In genomic region chr15:101260874-101261622, GRCm38 (mm10) we compare ENCODE assay signal across 8 mouse cellular contexts. TPM values are rescaled to one million over a fixed set of nuclear protein-coding genes. Genes with fewer than 3 reads are reported as not detected.
A peak's percentile ranks its signal among the peaks of the same experiment; 100 is the strongest.
DNase-seq lines count a peak whose midpoint lies in the region; ATAC-seq and TF ChIP-seq lines count a peak whose summit lies in the region.

No protein-coding gene starts in this region.

- peaks cover 31% of the 10 kb centered on the region for H3K4me1 ChIP-seq in lung, embryonic 16.5 days (replicated peaks; ENCODE audit: control insufficient read depth, insufficient read depth, low read length)
- peaks cover 52% of the 10 kb centered on the region for H3K4me1 ChIP-seq in embryonic facial prominence, embryonic 15.5 days
- no peaks in the 10 kb centered on the region; the same call in 1 of the 2 replicates for H3K4me1 ChIP-seq in hindbrain, embryonic 11.5 days (replicated peaks; ENCODE audit: control insufficient read depth, insufficient read depth, low read length)

- H3K27me3 ChIP-seq in lung, embryonic 16.5 days (ENCODE audit: control insufficient read depth, insufficient read depth, low read depth, low read length), result no peaks in the 10 kb centered on the region
- no peaks in the 10 kb centered on the region for H3K27me3 ChIP-seq in embryonic facial prominence, embryonic 15.5 days
- H3K27me3 ChIP-seq in hindbrain, embryonic 11.5 days (ENCODE audit: control insufficient read depth, insufficient read depth, low read length), result peaks cover 6% of the 10 kb centered on the region; the same call in 1 of the 2 replicates
- H3K27me3 ChIP-seq in myocyte (ENCODE audit: control insufficient read depth, insufficient read depth, insufficient read length), result no peaks in the 10 kb centered on the region

- peak overlapping the region; percentile 51 for H3K9ac ChIP-seq in lung, embryonic 16.5 days (ENCODE audit: low read length)
- no peak overlapping the region for H3K9ac ChIP-seq in embryonic facial prominence, embryonic 15.5 days
- no peak overlapping the region for H3K9ac ChIP-seq in hindbrain, embryonic 11.5 days (ENCODE audit: low read depth, low read length)

- H3K4me3 ChIP-seq in lung, embryonic 16.5 days (ENCODE audit: low read length), result no peak overlapping the region
- no peak overlapping the region for H3K4me3 ChIP-seq in embryonic facial prominence, embryonic 15.5 days (replicated peaks)
- H3K4me3 ChIP-seq in hindbrain, embryonic 11.5 days (ENCODE audit: low read depth, low read length), result no peak overlapping the region
- peak overlapping the region; percentile 16 for H3K4me3 ChIP-seq in myocyte

- no peaks in the 10 kb centered on the region for H3K9me3 ChIP-seq in lung, embryonic 16.5 days (ENCODE audit: control insufficient read depth, low read length)
- H3K9me3 ChIP-seq in embryonic facial prominence, embryonic 15.5 days (replicated peaks), result no peaks in the 10 kb centered on the region
- H3K9me3 ChIP-seq in hindbrain, embryonic 11.5 days (ENCODE audit: control insufficient read depth, low read length), result no peaks in the 10 kb centered on the region

- peak; percentile 56 for ATAC-seq in lung, embryonic 16.5 days (ENCODE audit: low read depth)
- ATAC-seq in embryonic facial prominence, embryonic 15.5 days (ENCODE audit: insufficient number of reproducible peaks, low FRiP score, low TSS enrichment, low read depth), result no peak
- no peak for ATAC-seq in hindbrain, embryonic 11.5 days (ENCODE audit: low FRiP score)
- ATAC-seq in monocyte, adult 5-6 weeks (replicated peaks; ENCODE audit: insufficient number of reproducible peaks, low FRiP score, low TSS enrichment, poor library complexity, severe bottlenecking), result no peak

- 42% methylated on average over 13 of the region's 13 CpGs for WGBS in lung, embryonic 16.5 days
- WGBS in embryonic facial prominence, embryonic 15.5 days, result 23% methylated on average over 13 of the region's 13 CpGs
- whole genome bisulfite sequencing in hindbrain, embryonic 11.5 days, result 78% methylated on average over 13 of the region's 13 CpGs

- H3K79me2 ChIP-seq in myocyte (ENCODE audit: control insufficient read depth, insufficient read depth), result no peaks in the 10 kb centered on the region

- peak overlapping the region; percentile 24; the same call in 1 of the 2 replicates for H3K4me2 ChIP-seq in lung, embryonic 16.5 days (ENCODE audit: low read depth, low read length)
- no peak overlapping the region; the same call in 1 of the 2 replicates for H3K4me2 ChIP-seq in embryonic facial prominence, embryonic 15.5 days (replicated peaks)
- H3K4me2 ChIP-seq in hindbrain, embryonic 11.5 days (replicated peaks; ENCODE audit: low read depth, low read length), result no peak overlapping the region
- H3K4me2 ChIP-seq in myocyte (ENCODE audit: low read depth), result peak overlapping the region; percentile 41

- no peak for DNase-seq in lung, adult 18-20 months
- DNase-seq in hindbrain, embryonic 11.5 days (ENCODE audit: low spot score), result no peak
- no peak for DNase-seq in cerebellum, adult 11-12 months
- no peak for DNase-seq in left cerebral cortex, adult 8-10 months (ENCODE audit: low spot score in 2 of 2)

- H3K27ac ChIP-seq in lung, embryonic 16.5 days (ENCODE audit: low read length), result peak overlapping the region; percentile 97
- H3K27ac ChIP-seq in embryonic facial prominence, embryonic 15.5 days (replicated peaks), result peak overlapping the region; percentile 88
- 0 out of 2 replicates have a peak overlapping the region, but pooled peaks have one; percentile 14 for H3K27ac ChIP-seq in hindbrain, embryonic 11.5 days (ENCODE audit: low read depth, low read length)

- H3ac ChIP-seq in myocyte (ENCODE audit: control insufficient read depth, insufficient read length), result no peak overlapping the region

- no peaks in the 10 kb centered on the region for H3K36me3 ChIP-seq in lung, embryonic 16.5 days (ENCODE audit: control insufficient read depth, insufficient read depth, low read length)
- no peaks in the 10 kb centered on the region for H3K36me3 ChIP-seq in embryonic facial prominence, embryonic 15.5 days
- H3K36me3 ChIP-seq in hindbrain, embryonic 11.5 days (ENCODE audit: control insufficient read depth, insufficient read depth, low read length), result no peaks in the 10 kb centered on the region; the same call in 1 of the 2 replicates
- H3K36me3 ChIP-seq in myocyte (ENCODE audit: control insufficient read depth, insufficient read depth), result no peaks in the 10 kb centered on the region

- TF ChIP-seq POLR2A in myocyte (IDR thresholded peaks at IDR 0.05; ENCODE audit: insufficient read length, low read depth), result no peak

TF ChIP-seq in myocyte, 11 proteins besides CTCF, POLR2A, EP300 and RAD21:
- TF ChIP-seq MYOG (IDR thresholded peaks at IDR 0.05; ENCODE audit: control insufficient read depth in 1 of 3, insufficient read depth in 1 of 3, insufficient read length in 2 of 3, low read depth in 2 of 3) (no peak), MAX (IDR thresholded peaks at IDR 0.05; ENCODE audit: low read depth) (no peak), CEBPB (IDR thresholded peaks at IDR 0.05; ENCODE audit: insufficient read depth, poor library complexity, severe bottlenecking) (no peak), SRF (IDR thresholded peaks at IDR 0.05; ENCODE audit: control insufficient read depth, insufficient read length, low read depth) (no peak), POLR2AphosphoS2 (IDR thresholded peaks at IDR 0.05; ENCODE audit: insufficient read length, low read depth) (no peak), MYOD1 (IDR thresholded peaks at IDR 0.05; ENCODE audit: control insufficient read depth in 1 of 3, insufficient read length in 2 of 3, low read depth in 2 of 3) (no peak), E2F4 (IDR thresholded peaks at IDR 0.05; ENCODE audit: insufficient read depth) (no peak), TCF3 (IDR thresholded peaks at IDR 0.05; ENCODE audit: insufficient read length, low read depth) (no peak), TCF12 (IDR thresholded peaks at IDR 0.05; ENCODE audit: insufficient read depth, poor library complexity, severe bottlenecking) (no peak), REST (IDR thresholded peaks at IDR 0.05; ENCODE audit: insufficient read depth, insufficient read length) (no peak)

RNA-seq across cellular contexts. Expression of gene Nr4a1, which starts 7.0 kb away (rescaled TPM):
- polyA plus RNA-seq in lung, embryonic 16.5 days (2015; fragmentation: Nextera tagmentation; extraction: Ambion mirVana), result 10.8 and 11.5 TPM in 2 replicates
- polyA plus RNA-seq in embryonic facial prominence, embryonic 15.5 days (2015; fragmentation: Nextera tagmentation; extraction: Ambion mirVana), result 16.0 and 16.4 TPM in 2 replicates
- polyA plus RNA-seq in hindbrain, embryonic 11.5 days (2014; fragmentation: Nextera tagmentation; extraction: Ambion mirVana), result 2.2 and 2.9 TPM in 2 replicates
- 15.3 TPM for polyA plus RNA-seq in myocyte (2012; fragmentation: generic; extraction: Trizol)
- 717 to 1,434 TPM (median 717 TPM) in 3 replicates for total RNA-seq in monocyte, adult 5-6 weeks (2017)
- 100 to 1,000 TPM in 1 of 4 experiments, 10 to 100 TPM in 3; 36.3 to 102 (median 74.5) TPM for total RNA-seq in left cerebral cortex, adult 8-10 months (2022)

RNA-seq across cellular contexts. Expression of gene Atg101, which starts 23.0 kb away (rescaled TPM):
- 75.0 and 82.4 TPM in 2 replicates for polyA plus RNA-seq in lung, embryonic 16.5 days (2015; fragmentation: Nextera tagmentation; extraction: Ambion mirVana)
- 69.9 and 71.9 TPM in 2 replicates for polyA plus RNA-seq in embryonic facial prominence, embryonic 15.5 days (2015; fragmentation: Nextera tagmentation; extraction: Ambion mirVana)
- 66.5 and 69.6 TPM in 2 replicates for polyA plus RNA-seq in hindbrain, embryonic 11.5 days (2014; fragmentation: Nextera tagmentation; extraction: Ambion mirVana)
- polyA plus RNA-seq in myocyte (2012; fragmentation: generic; extraction: Trizol), result 110 TPM
- total RNA-seq in monocyte, adult 5-6 weeks (2017), result 52.9 to 72.0 TPM (median 58.7 TPM) in 3 replicates
- total RNA-seq in left cerebral cortex, adult 8-10 months (2022), result 10 to 100 TPM; 35.9 to 39.3 (median 37.6) TPM

RNA-seq across cellular contexts. Expression of gene 6030408B16Rik, which starts 32.0 kb away (rescaled TPM):
- 57.2 and 59.7 TPM in 2 replicates for polyA plus RNA-seq in lung, embryonic 16.5 days (2015; fragmentation: Nextera tagmentation; extraction: Ambion mirVana)
- 1.3 and 1.5 TPM in 2 replicates for polyA plus RNA-seq in embryonic facial prominence, embryonic 15.5 days (2015; fragmentation: Nextera tagmentation; extraction: Ambion mirVana)
- 0.17 and 0.25 TPM in 2 replicates for polyA plus RNA-seq in hindbrain, embryonic 11.5 days (2014; fragmentation: Nextera tagmentation; extraction: Ambion mirVana)
- polyA plus RNA-seq in myocyte (2012; fragmentation: generic; extraction: Trizol), result 0.16 TPM
- 0.75 to 1.4 TPM in 2 of 3 replicates, not detected in the other for total RNA-seq in monocyte, adult 5-6 weeks (2017)
- total RNA-seq in left cerebral cortex, adult 8-10 months (2022), result under 1 TPM in 3 of 4 experiments, not detected in 1; 0.18 to 0.91 (median 0.84) TPM

RNA-seq across cellular contexts. Expression of gene Grasp, which starts 37.1 kb away (rescaled TPM):
- 5.6 and 6.1 TPM in 2 replicates for polyA plus RNA-seq in lung, embryonic 16.5 days (2015; fragmentation: Nextera tagmentation; extraction: Ambion mirVana)
- polyA plus RNA-seq in embryonic facial prominence, embryonic 15.5 days (2015; fragmentation: Nextera tagmentation; extraction: Ambion mirVana), result 11.4 and 15.1 TPM in 2 replicates
- polyA plus RNA-seq in hindbrain, embryonic 11.5 days (2014; fragmentation: Nextera tagmentation; extraction: Ambion mirVana), result 4.5 and 5.0 TPM in 2 replicates
- 11.0 TPM for polyA plus RNA-seq in myocyte (2012; fragmentation: generic; extraction: Trizol)
- 4.9 to 10.8 TPM (median 9.0 TPM) in 3 replicates for total RNA-seq in monocyte, adult 5-6 weeks (2017)
- 10 to 100 TPM; 56.3 to 63.9 (median 62.1) TPM for total RNA-seq in left cerebral cortex, adult 8-10 months (2022)

Comparison
In these comparisons a context has a peak if more than half of its experiments do, and no peak if none do; other contexts are left out.
1. H3K27ac ChIP-seq: peak in every context shown above with its lines; median percentile 97 in lung, embryonic 16.5 days; 88 in embryonic facial prominence, embryonic 15.5 days; 14 in hindbrain, embryonic 11.5 days.
2. H3K4me2 ChIP-seq: peak in lung, embryonic 16.5 days (single experiment) and myocyte (single experiment); none in embryonic facial prominence, embryonic 15.5 days (single experiment) and hindbrain, embryonic 11.5 days (single experiment).
3. RNA of gene 6030408B16Rik, which starts 32.0 kb away (polyA plus RNA-seq): 57.2 to 59.7 TPM in lung, embryonic 16.5 days; 1.3 to 1.5 TPM in embryonic facial prominence, embryonic 15.5 days, 0.17 to 0.25 TPM in hindbrain, embryonic 11.5 days and 0.16 TPM in myocyte (single experiment); every median in the first group is over 10 times any median in the second.